Mouse (Mus musculus) heart, adult 2 months (tissue): Measurements from ENCODE around the gene Ap1s1. TPM values are rescaled to one million over a fixed set of nuclear protein-coding genes. Genes with fewer than 3 reads are reported as not detected.

ENCODE experiments used
- DNase-seq, 2 experiments: peaks; one replicate each; pipeline ENCODE4 v3.0.0; 2021
- H3K27ac ChIP-seq: fragments of 200-600 bp; 2 replicates; pipeline ENCODE4 v1.8.1; 2022
- H3K27me3 ChIP-seq: fragments of 200-500 bp; 2 replicates; pipeline ENCODE4 v1.6.1; 2012; ENCODE audit warnings: mild to moderate bottlenecking, low read length, inconsistent platforms, mixed read lengths; ENCODE audit not compliant: control insufficient read depth, insufficient read depth
- H3K36me3 ChIP-seq: fragments of 200-500 bp; 2 replicates; pipeline ENCODE4 v1.6.1; 2012; ENCODE audit warnings: low read length, inconsistent platforms; ENCODE audit not compliant: control insufficient read depth, insufficient read depth
- H3K4me1 ChIP-seq: fragments of 200-500 bp; 2 replicates; pipeline ENCODE4 v1.6.1; 2011; ENCODE audit warnings: low read length; ENCODE audit not compliant: control insufficient read depth, insufficient read depth
- H3K4me3 ChIP-seq: fragments of 200-600 bp; 2 replicates; pipeline ENCODE4 v1.8.1; 2022
- H3K79me2 ChIP-seq: fragments of 200-500 bp; replicated peaks from 2 replicates; pipeline ENCODE4 v1.6.1; 2012; ENCODE audit warnings: mild to moderate bottlenecking, inconsistent platforms, low read length, moderate library complexity, mixed read lengths; ENCODE audit not compliant: control insufficient read depth, insufficient read depth
- H3K9ac ChIP-seq: fragments of 200-500 bp; 2 replicates; pipeline ENCODE4 v1.6.1; 2012; ENCODE audit warnings: low read depth, mild to moderate bottlenecking, control low read depth, inconsistent platforms, low read length, mixed read lengths
- CTCF ChIP-seq: fragments of 200-600 bp; IDR thresholded peaks from 2 replicates; pipeline ENCODE4 v1.8.1; 2022; ENCODE audit warnings: antibody characterized with exemption, mild to moderate bottlenecking, moderate library complexity
- EP300 ChIP-seq: fragments of 200-500 bp; IDR thresholded peaks from 2 replicates; pipeline ENCODE4 v1.6.1; 2011; ENCODE audit warnings: low read depth, low read length, control low read depth; ENCODE audit not compliant: insufficient read depth
- POLR2A ChIP-seq: fragments of 200-500 bp; IDR thresholded peaks from 2 replicates; pipeline ENCODE4 v1.6.1; 2011; ENCODE audit warnings: mild to moderate bottlenecking, low read depth, low read length, control low read depth; ENCODE audit not compliant: insufficient read depth
- WGBS: fragments of 180-500 bp; shearing (Covaris S2); methylation state at CpG from one replicate; pipeline ENCODE4 v1.1.7; 2018; 5-methylcytosine and 5-hydroxymethylcytosine counted together
- intact Hi-C: fragments of 180-260 bp; cut with DNase I; formaldehyde crosslinking; loops from one replicate; pipeline ENCODE4 v1.15.1; 2025
- long read RNA-seq: library from polyadenylated mRNA; stranded (forward); transcript quantifications from one replicate; pipeline ENCODE4 v2.0.0, GENCODE M21; 2021
- polyA plus RNA-seq: library from polyadenylated mRNA; depleted of rRNA; stranded (reverse); fragments of >200 nt; gene quantifications from 2 replicates; pipeline ENCODE4 v1.2.3, GENCODE M21; 2012; rRNA removed
- total RNA-seq, 2 experiments: library from RNA; stranded (reverse); gene quantifications; 2 replicates each; pipeline ENCODE4 v1.2.3; 2021

Ap1s1 gene
- total RNA-seq (10 to 100 TPM; 33.9 to 36.8 TPM), polyA plus RNA-seq (23.4 and 38.6 TPM in 2 replicates)
- long read RNA-seq, transcript Ap1s1-201 (5 exons, 1,353 nt): major isoform, 41 of 44 reads
- long read RNA-seq, partial matches to known transcripts: 1 of 44 reads
- long read RNA-seq, other reads (novel, unspliced or antisense): 1 of 44 reads

GRCm38 (mm10) chr5:137045402-137046323, at the start of gene Ap1s1:
TSS of gene Ap1s1 (minus strand) at chr5:137046135.
- TF ChIP-seq POLR2A (peak; percentile 68), EP300 (no peak)
- under 1% methylated on average over 48 of the region's 48 CpGs for WGBS
- peaks cover 3% of the 10 kb centered on the region for H3K4me1 ChIP-seq
- no peaks in the 10 kb centered on the region for H3K27me3 ChIP-seq
- intact Hi-C loops: loop anchor here (1.0 to 2.0 kb wide), 2 partner anchors 13 to 26 kb away; no protein-coding TSS in a partner anchor
- H3K9ac ChIP-seq: peak within 1 kb of the TSS; percentile 73
- H3K36me3 ChIP-seq: no peaks in the 10 kb centered on the region
- DNase-seq: peak; percentile 96
- no peaks in the 10 kb centered on the region for H3K79me2 ChIP-seq
- H3K27ac ChIP-seq: peak within 1 kb of the TSS; percentile 69
- peak within 1 kb of the TSS; percentile 81 for H3K4me3 ChIP-seq

GRCm38 (mm10) chr5:137095135-137095534, 49.2 kb upstream of the Ap1s1 start:
- Histone ChIP-seq H3K27me3 (no peaks in the 10 kb centered on the region), H3K9ac (no peak overlapping the region), H3K4me1 (peaks cover 12% of the 10 kb centered on the region), H3K36me3 (no peaks in the 10 kb centered on the region), H3K79me2 (no peaks in the 10 kb centered on the region), H3K27ac (no peak overlapping the region), H3K4me3 (no peak overlapping the region)
- intact Hi-C loops: no loop called here
- 72% methylated on average over 10 of the region's 10 CpGs for WGBS
- TF ChIP-seq POLR2A (no peak), CTCF (no peak), EP300 (no peak)
- no peak for DNase-seq

DNA sequence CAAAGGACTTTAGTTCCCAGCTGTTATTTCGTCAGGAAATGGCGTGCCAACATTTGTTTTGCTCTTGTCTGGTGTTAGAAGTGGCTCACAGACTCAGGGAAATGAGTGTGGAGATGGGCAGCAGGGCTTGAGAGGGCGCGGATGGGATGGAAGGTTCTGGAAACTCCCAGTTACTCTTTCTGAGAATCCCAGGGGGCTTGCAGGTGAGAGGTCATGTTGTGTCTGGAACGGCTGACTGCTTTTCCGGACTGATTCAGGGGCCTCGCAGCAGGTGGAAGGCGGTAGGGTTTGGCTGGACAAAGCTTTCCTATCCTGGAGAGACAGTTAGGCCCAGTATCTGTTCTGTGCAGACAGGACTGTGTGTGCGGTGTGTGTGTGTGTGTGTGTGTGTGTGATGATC, 47.8 kb upstream of the Ap1s1 start:
- no peak overlapping the region for H3K27ac ChIP-seq
- H3K36me3 ChIP-seq: no peaks in the 10 kb centered on the region
- no peak overlapping the region for H3K9ac ChIP-seq
- intact Hi-C loops: no loop called here
- no peaks in the 10 kb centered on the region for H3K79me2 ChIP-seq
- H3K4me1 ChIP-seq: peaks cover 12% of the 10 kb centered on the region
- DNase-seq: peak; percentile 47 to 58
- H3K4me3 ChIP-seq: no peak overlapping the region
- no peaks in the 10 kb centered on the region for H3K27me3 ChIP-seq
- 39% methylated on average over 9 of the region's 9 CpGs for WGBS
- no peak for TF ChIP-seq POLR2A
- TF ChIP-seq CTCF: no peak

- TF ChIP-seq CTCF (no peak), EP300 (no peak), POLR2A (no peak)
- peaks cover 14% of the 10 kb centered on the region for H3K4me1 ChIP-seq
- 56% methylated on average over 6 of the region's 6 CpGs for WGBS
- no peak overlapping the region for H3K4me3 ChIP-seq
- intact Hi-C loops: no loop called here
- DNase-seq: no peak
- no peak overlapping the region for H3K27ac ChIP-seq
- peak overlapping the region; percentile 23; the same call in 1 of the 2 replicates for H3K9ac ChIP-seq
- H3K79me2 ChIP-seq: no peaks in the 10 kb centered on the region
- no peaks in the 10 kb centered on the region for H3K27me3 ChIP-seq
- no peaks in the 10 kb centered on the region for H3K36me3 ChIP-seq
Measured at GRCm38 (mm10) chr5:137091560-137091959, 45.6 kb upstream of the Ap1s1 start.

- H3K36me3 ChIP-seq: no peaks in the 10 kb centered on the region
- no peak overlapping the region for H3K4me3 ChIP-seq
- intact Hi-C loops: no loop called here
- no peak overlapping the region for H3K27ac ChIP-seq
- WGBS: 65% methylated on average over 10 of the region's 10 CpGs
- peaks cover 14% of the 10 kb centered on the region for H3K4me1 ChIP-seq
- no peaks in the 10 kb centered on the region for H3K27me3 ChIP-seq
- DNase-seq: no peak
- no peak for TF ChIP-seq EP300
- no peak overlapping the region for H3K9ac ChIP-seq
- no peaks in the 10 kb centered on the region for H3K79me2 ChIP-seq
Measured at GRCm38 (mm10) chr5:137090870-137091269, 44.9 kb upstream of the Ap1s1 start.

GRCm38 (mm10) chr5:137087410-137087809, 41.5 kb upstream of the Ap1s1 start:
- H3K9ac ChIP-seq: no peak overlapping the region
- no peaks in the 10 kb centered on the region for H3K79me2 ChIP-seq
- intact Hi-C loops: no loop called here
- 39% methylated on average over 8 of the region's 8 CpGs for WGBS
- no peak overlapping the region for H3K27ac ChIP-seq
- H3K36me3 ChIP-seq: no peaks in the 10 kb centered on the region
- H3K4me1 ChIP-seq: peaks cover 3% of the 10 kb centered on the region
- DNase-seq: peak; percentile 70 to 77
- no peak overlapping the region for H3K4me3 ChIP-seq
- no peaks in the 10 kb centered on the region for H3K27me3 ChIP-seq
- peak; percentile 94 for TF ChIP-seq EP300
- no peak for TF ChIP-seq CTCF
- no peak for TF ChIP-seq POLR2A
